Mouse (Mus musculus) stomach, embryonic 14.5 days (tissue): ENCODE measurements around the gene Ppox. TPM values are rescaled to one million over a fixed set of nuclear protein-coding genes. Genes with fewer than 3 reads are reported as not detected.
"Not testable (repeated sequence)": the region's sequence is repeated elsewhere in the genome, so short reads cannot be mapped to it uniquely, and the experiment has no call there.

ENCODE experiments used
- ATAC-seq: fragments of 200-750 bp; cut with Nextera tagmentation; 2 replicates; pipeline ENCODE4 v1.8.0; 2017; ENCODE audit warnings: low read depth, moderate TSS enrichment; ENCODE audit not compliant: insufficient number of reproducible peaks, insufficient read depth, low FRiP score
- H3K27ac ChIP-seq: fragments of 300-500 bp; sonication (generic); 2 replicates; pipeline ENCODE4 v1.5.1; 2014; ENCODE audit warnings: mild to moderate bottlenecking, low read length, moderate library complexity, mixed read lengths
- H3K27me3 ChIP-seq: fragments of 300-500 bp; sonication (generic); 2 replicates; pipeline ENCODE4 v1.6.1; 2014; ENCODE audit warnings: low read length, control low read depth, mixed read lengths; ENCODE audit not compliant: control insufficient read depth, insufficient read depth
- H3K36me3 ChIP-seq: fragments of 300-500 bp; sonication (generic); 2 replicates; pipeline ENCODE4 v1.6.1; 2014; ENCODE audit warnings: mild to moderate bottlenecking, control low read depth, low read length, moderate library complexity, mixed read lengths; ENCODE audit not compliant: control insufficient read depth, insufficient read depth
- H3K4me1 ChIP-seq: fragments of 300-500 bp; sonication (generic); 2 replicates; pipeline ENCODE4 v1.6.1; 2014; ENCODE audit warnings: low read length, control low read depth, mixed read lengths; ENCODE audit not compliant: control insufficient read depth, insufficient read depth
- H3K4me2 ChIP-seq: fragments of 300-500 bp; sonication (generic); replicated peaks from 2 replicates; pipeline ENCODE4 v1.6.1; 2014; ENCODE audit warnings: low read depth, low read length, control low read depth
- H3K4me3 ChIP-seq: fragments of 300-500 bp; sonication (generic); 2 replicates; pipeline ENCODE4 v1.5.1; 2014; ENCODE audit warnings: low read depth, low read length, control low read depth
- H3K9ac ChIP-seq: fragments of 300-500 bp; sonication (generic); replicated peaks from 2 replicates; pipeline ENCODE4 v1.6.1; 2014; ENCODE audit warnings: low read depth, mild to moderate bottlenecking, control low read depth, low read length, moderate library complexity, mixed read lengths
- H3K9me3 ChIP-seq: fragments of 300-500 bp; sonication (generic); 2 replicates; pipeline ENCODE4 v1.6.1; 2016; ENCODE audit warnings: low read depth, low read length, control low read depth; ENCODE audit not compliant: control insufficient read depth
- WGBS: fragments of 180-500 bp; shearing (Covaris S2); extraction: QIAGEN DNeasy Blood & Tissue Kit; methylation state at CpG from one replicate; pipeline ENCODE4 v1.1.7; 2014; 5-methylcytosine and 5-hydroxymethylcytosine counted together
- polyA plus RNA-seq: library from polyadenylated mRNA; unstranded; fragments of >200 nt; fragmentation: Nextera tagmentation; extraction: Ambion mirVana; gene quantifications from 2 replicates; pipeline ENCODE4 v1.2.1, GENCODE M21; 2014

Gene Ppox
- polyA plus RNA-seq: 56.7 and 57.7 TPM in 2 replicates

DNA sequence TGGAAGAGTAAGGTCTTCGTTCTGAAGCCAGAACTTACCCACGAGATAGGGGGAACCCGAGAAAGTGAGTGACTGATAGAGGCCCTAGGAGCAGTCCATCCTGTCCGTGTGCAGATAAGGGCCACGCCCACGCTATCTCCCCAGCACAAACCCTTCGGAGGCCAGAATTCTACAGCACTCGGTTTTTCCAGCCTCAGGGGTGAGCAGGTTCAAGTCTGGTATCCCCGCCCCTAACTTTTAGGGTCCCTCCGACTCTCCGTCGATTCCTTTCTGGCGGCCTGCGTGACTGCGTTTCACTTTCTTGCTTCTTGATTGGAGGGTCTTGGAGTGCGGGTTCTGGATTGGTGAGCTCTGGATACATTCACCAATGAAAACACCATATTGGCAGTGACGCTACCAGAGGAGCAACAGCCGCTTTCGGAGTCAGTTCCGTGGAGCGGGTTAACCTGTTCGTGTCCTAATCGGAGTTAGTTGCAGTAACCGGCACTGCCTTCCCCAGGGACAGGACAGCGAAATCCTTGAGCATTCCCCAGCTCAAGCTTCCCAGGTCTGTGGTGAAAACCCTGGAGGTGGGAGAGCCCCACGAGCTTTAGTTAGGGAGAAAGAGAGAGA lies at the start of gene Ppox:
Gene Ppox, minus strand, starts transcription at position 271 of the 612 bp plus-strand sequence.
- Histone ChIP-seq H3K27me3 (no peaks in the 10 kb centered on the region), H3K4me3 (peak within 1 kb of the TSS; percentile 45), H3K4me2 (peak within 1 kb of the TSS; percentile 78), H3K36me3 (peaks cover 60% of the 10 kb centered on the region), H3K9me3 (no peaks in the 10 kb centered on the region), H3K9ac (peak within 1 kb of the TSS; percentile 54), H3K4me1 (peaks cover 16% of the 10 kb centered on the region), H3K27ac (peak within 1 kb of the TSS; percentile 76)
- under 1% methylated on average over 26 of the region's 26 CpGs for WGBS
- peak; percentile 99 for ATAC-seq

DNA sequence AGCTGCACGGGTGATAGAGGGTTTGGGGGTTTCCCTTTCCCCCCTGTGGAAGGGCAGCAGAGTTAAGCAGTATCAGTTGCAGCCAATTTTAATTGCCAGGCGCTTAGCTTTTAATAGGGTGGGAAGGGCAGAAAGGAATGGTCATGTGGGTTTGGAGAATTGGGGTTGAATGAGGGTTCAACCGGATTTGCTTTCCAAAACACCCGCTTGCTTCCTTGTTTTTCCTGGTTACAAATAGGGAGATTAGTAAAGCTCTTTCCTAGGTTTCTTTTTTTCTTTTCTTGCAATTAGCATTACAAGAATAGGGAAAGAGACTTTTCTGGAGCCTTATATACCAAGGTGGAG lies 49.2 kb upstream of the Ppox start:
- Histone ChIP-seq H3K4me3 (peak overlapping the region; percentile 74), H3K9me3 (no peaks in the 10 kb centered on the region), H3K36me3 (no peaks in the 10 kb centered on the region), H3K27ac (peak overlapping the region; percentile 99), H3K4me1 (peaks cover 16% of the 10 kb centered on the region; the same call in 1 of the 2 replicates), H3K4me2 (peak overlapping the region; percentile 72), H3K27me3 (no peaks in the 10 kb centered on the region), H3K9ac (peak overlapping the region; percentile 90)
- WGBS: under 1% methylated on average over 4 of the region's 4 CpGs
- 0 out of 2 replicates have a peak, but pooled peaks have one; percentile 0 for ATAC-seq

DNA sequence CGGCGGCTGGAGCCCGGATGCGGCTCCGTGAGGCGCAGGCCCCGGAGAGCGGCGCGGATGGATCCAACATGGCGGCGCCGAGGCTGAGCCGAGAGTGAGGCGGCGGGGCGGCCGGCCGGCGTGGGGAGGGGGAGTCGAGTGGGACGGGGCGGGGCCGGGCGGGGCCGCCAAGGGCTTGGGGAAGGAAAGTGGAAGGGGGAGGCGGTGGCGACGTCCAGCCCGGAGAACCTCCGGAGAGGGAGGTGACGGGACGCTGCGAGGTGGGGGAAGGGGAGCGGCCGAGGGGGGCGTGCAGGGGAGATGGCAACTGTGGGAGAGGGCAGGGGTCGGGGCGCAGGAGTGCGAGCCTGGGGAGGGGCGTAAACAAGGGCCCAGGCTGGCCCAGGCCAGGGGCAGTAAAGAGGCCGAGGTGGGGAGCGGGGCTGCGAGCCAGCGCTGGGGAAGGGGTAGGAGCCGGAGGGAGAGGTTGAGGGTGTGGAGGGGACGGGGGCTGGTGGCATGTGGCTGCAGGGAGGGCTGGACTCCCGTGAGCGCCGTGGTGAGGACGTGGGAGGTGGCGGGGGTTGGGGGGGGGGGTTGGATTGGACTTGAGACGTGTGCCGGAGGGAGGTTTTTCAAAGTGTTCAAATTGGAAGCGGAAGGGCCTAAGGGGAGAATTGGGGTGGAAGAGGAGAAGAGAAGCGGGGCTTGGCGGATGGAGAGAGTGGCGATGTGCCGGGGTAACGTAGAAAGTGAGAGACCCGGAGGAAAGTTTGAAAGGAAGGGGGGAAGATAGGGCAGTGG lies 48.6 kb upstream of the Ppox start:
- H3K27ac ChIP-seq: peak overlapping the region; percentile 99
- H3K36me3 ChIP-seq: no peaks in the 10 kb centered on the region
- no peaks in the 10 kb centered on the region for H3K9me3 ChIP-seq
- peak overlapping the region; percentile 90 for H3K9ac ChIP-seq
- H3K4me1 ChIP-seq: peaks cover 16% of the 10 kb centered on the region; the same call in 1 of the 2 replicates
- H3K4me2 ChIP-seq: peak overlapping the region; percentile 72
- WGBS: under 1% methylated on average over 53 of the region's 61 CpGs
- peak overlapping the region; percentile 74 for H3K4me3 ChIP-seq
- no peaks in the 10 kb centered on the region for H3K27me3 ChIP-seq
- peak; percentile 90 for ATAC-seq

DNA sequence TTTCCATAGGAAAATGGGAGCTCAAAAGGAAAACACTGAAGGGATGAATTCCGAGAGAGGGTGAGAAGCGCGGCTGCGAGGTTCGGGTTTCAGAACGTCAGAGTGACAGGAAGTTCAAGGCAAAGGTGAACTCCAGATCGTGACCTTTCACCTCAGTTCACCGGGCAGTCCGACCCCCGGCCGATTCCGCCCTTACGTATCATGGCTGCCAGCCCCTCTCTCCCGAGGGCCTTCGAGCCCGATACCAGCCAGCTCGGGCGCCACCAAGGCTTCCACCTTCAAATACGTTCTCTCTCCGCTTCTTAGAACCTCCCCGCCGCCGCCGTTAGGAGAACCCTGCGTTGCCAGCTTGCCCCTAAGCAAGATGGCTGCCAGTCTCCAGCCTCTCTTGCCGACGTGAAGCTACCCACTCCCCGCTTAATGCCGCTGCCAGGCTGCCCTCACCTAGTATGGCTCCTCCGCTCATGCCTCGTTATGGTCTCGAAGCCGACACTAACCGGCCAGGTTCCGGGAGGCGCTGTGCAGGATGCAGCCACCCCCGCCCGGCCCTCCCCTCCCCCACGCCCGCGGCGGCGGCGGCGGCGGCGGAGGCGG lies 48.0 kb upstream of the Ppox start, which contains the start of gene Dedd:
Gene Dedd, plus strand, starts transcription at position 307 of the 594 bp plus-strand sequence.
- H3K4me1 ChIP-seq: peaks cover 16% of the 10 kb centered on the region; the same call in 1 of the 2 replicates
- H3K4me2 ChIP-seq: peak within 1 kb of the TSS; percentile 72
- peak; percentile 89 for ATAC-seq
- H3K27ac ChIP-seq: peak within 1 kb of the TSS; percentile 99
- H3K27me3 ChIP-seq: no peaks in the 10 kb centered on the region
- peak within 1 kb of the TSS; percentile 90 for H3K9ac ChIP-seq
- peak within 1 kb of the TSS; percentile 74 for H3K4me3 ChIP-seq
- H3K9me3 ChIP-seq: no peaks in the 10 kb centered on the region
- under 1% methylated on average over 45 of the region's 48 CpGs for WGBS
- H3K36me3 ChIP-seq: no peaks in the 10 kb centered on the region

DNA sequence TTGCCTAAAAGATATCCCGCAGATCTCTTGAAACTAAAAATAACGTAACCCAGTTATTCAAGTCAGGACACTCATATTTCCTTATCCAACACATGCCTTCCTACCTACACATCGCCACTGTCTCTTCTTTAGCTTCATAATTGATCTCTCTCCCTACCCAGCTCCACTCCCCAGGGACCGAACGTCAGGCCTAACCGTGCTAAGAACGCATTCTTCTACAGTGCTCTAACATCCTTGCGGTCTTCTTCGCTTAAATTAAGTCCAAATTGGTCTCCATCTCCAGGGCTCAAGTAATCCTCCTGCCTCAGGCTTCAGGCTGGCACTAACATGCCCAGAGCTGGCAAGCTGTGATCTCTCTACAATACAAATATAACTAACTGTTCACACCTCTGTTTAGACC lies 47.3 kb upstream of the Ppox start:
- Histone ChIP-seq H3K4me1 (peaks cover 16% of the 10 kb centered on the region; the same call in 1 of the 2 replicates), H3K4me3 (peak overlapping the region; percentile 74), H3K27ac (peak overlapping the region; percentile 99), H3K27me3 (no peaks in the 10 kb centered on the region), H3K4me2 (peak overlapping the region; percentile 69), H3K36me3 (no peaks in the 10 kb centered on the region), H3K9me3 (no peaks in the 10 kb centered on the region), H3K9ac (peak overlapping the region; percentile 90)
- 20% methylated on average over 9 of the region's 9 CpGs for WGBS
- no peak for ATAC-seq

DNA sequence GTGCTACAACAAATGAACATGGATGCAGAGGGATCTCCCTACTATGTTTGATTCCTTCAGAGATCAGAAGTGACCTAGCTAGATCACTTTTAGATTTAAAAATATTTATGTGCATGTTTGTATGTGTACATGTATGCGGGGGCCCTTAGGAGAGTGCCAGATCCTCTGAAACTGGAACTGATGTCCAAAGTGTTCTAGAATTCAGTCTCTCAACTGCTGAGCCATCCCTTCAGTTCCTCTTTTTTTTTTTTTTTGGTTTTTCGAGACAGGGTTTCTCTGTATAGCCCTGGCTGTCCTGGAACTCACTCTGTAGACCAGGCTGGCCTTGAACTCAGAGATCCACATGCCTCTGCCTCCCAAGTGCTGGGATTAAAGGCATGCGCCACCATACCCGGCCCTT lies 45.6 kb upstream of the Ppox start:
- not testable (repeated sequence) for H3K27me3 ChIP-seq, H3K4me3 ChIP-seq, H3K9me3 ChIP-seq, H3K27ac ChIP-seq, H3K36me3 ChIP-seq, H3K4me2 ChIP-seq, ATAC-seq, H3K9ac ChIP-seq
- 82% methylated on average over 4 of the region's 4 CpGs for WGBS
- H3K4me1 ChIP-seq: peaks cover 16% of the 10 kb centered on the region; the same call in 1 of the 2 replicates

DNA sequence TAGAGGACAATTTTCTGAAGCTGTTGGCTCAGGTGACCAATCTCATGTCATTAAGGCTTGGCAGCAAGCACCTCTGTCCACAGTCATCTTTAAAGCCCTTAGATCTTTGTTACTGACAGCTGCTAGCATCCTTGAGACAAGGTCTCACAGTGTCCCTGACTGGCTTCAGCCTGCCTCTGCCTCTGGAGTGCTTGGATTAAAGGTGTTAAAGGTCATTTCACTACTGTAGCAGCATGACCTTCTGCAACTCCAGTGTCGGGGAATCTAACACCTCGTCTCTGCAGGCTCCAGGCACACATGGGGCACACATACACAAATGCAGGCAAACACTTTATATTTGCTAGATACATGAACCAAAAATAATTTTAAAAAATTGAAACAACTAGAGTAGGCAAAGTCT lies 44.6 kb upstream of the Ppox start:
- Histone ChIP-seq H3K4me3 (no peak overlapping the region), H3K27me3 (no peaks in the 10 kb centered on the region), H3K9ac (no peak overlapping the region), H3K36me3 (no peaks in the 10 kb centered on the region), H3K4me1 (peaks cover 9% of the 10 kb centered on the region; the same call in 1 of the 2 replicates), H3K9me3 (no peaks in the 10 kb centered on the region), H3K4me2 (no peak overlapping the region), H3K27ac (no peak overlapping the region)
- ATAC-seq: no peak
- 88% methylated on average over 2 of the region's 2 CpGs for whole genome bisulfite sequencing

DNA sequence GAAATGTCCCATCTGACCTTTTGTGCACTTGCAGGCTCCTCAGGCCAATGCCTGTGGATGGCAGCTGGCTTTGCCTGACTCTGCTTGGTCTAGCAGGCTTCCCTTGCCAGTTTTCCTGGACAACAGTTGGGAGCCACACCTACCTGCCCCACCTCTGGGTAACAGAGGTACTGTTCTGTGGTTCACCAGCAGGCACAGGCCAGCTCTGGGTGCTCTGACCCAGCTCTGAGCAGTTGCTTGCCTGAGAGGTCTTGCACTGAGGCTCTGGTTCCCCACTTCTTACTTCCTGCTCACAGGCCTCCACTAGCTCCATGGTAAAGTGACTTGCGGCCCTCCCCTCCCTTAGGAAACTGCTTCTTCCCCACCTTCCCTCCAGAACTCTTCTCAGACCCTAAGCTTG lies 41.0 kb upstream of the Ppox start:
- no peak overlapping the region for H3K4me2 ChIP-seq
- 63% methylated on average over 1 of the region's 1 CpGs for WGBS

More for the DNA sequence above, 41.0 kb upstream of the Ppox start:
- ATAC-seq: peak; percentile 28; the same call in 1 of the 2 replicates
- Histone ChIP-seq H3K27me3 (no peaks in the 10 kb centered on the region), H3K4me1 (no peaks in the 10 kb centered on the region), H3K36me3 (no peaks in the 10 kb centered on the region), H3K9me3 (no peaks in the 10 kb centered on the region), H3K4me3 (no peak overlapping the region), H3K9ac (no peak overlapping the region), H3K27ac (no peak overlapping the region)
